16 mouse cellular contexts compared by ENCODE assay signal in the genomic region with DNA sequence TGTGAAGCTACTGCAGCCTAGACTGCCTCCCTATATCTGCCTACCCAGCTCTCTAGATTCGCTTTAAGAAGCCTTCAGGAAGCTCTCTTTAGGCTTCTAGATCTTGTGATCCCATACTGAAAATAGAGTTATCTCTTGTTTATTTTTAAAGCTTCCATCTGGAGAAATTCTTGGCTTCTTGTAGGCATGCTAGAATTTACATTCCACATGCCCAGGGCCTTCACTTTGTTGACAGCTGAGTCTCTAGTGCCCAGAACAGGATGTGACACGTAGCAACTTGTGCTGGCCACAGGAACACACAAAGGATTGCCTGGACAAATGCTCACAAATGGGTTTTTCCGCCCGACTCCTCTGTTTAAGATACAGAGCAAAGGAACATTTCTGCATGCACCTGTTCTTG. TPM values are rescaled to one million over a fixed set of nuclear protein-coding genes. Genes with fewer than 3 reads are reported as not detected.
DNase-seq lines count a peak whose midpoint lies in the region; ATAC-seq and TF ChIP-seq lines count a peak whose summit lies in the region.
"Had no signal": no experiment of that assay in that cellular context is flagged by ENCODE, and none has a peak within 500 bp of the region (broad histone marks: within the 10 kb centered on the region; RNA-seq: fewer than 3 reads in every experiment).

No protein-coding gene starts in this region.

- H3K36me3 ChIP-seq in heart, adult 2 months (ENCODE audit: control insufficient read depth, insufficient read depth, low read length) = peaks cover 2% of the 10 kb centered on the region; the same call in 1 of the 2 replicates
- peaks cover 8% of the 10 kb centered on the region; the same call in 1 of the 2 replicates for H3K36me3 ChIP-seq in lung, postnatal 0 days (ENCODE audit: insufficient read depth, low read length)
- H3K36me3 ChIP-seq in midbrain, embryonic 11.5 days (ENCODE audit: control insufficient read depth, insufficient read depth, low read length) = peaks cover 5% of the 10 kb centered on the region; the same call in 1 of the 2 replicates

- 0 out of 2 replicates have a peak, but pooled peaks cover 2% of the 10 kb centered on the region for H3K9me3 ChIP-seq in lung, postnatal 0 days (ENCODE audit: low read length)
- peaks cover 2% of the 10 kb centered on the region; the same call in 1 of the 2 replicates for H3K9me3 ChIP-seq in midbrain, embryonic 11.5 days (ENCODE audit: control insufficient read depth, low read length)
- H3K9me3 ChIP-seq: neural tube, embryonic 13.5 days had no signal

- H3K9ac ChIP-seq in heart, adult 2 months (ENCODE audit: low read depth, low read length) = no peak overlapping the region
- H3K9ac ChIP-seq in lung, postnatal 0 days (replicated peaks; ENCODE audit: low read depth) = no peak overlapping the region
- H3K9ac ChIP-seq in midbrain, embryonic 11.5 days (ENCODE audit: low read length) = no peak overlapping the region
- H3K9ac ChIP-seq: liver, embryonic 12.5 days; neural tube, embryonic 13.5 days had no signal

- H3K4me1 ChIP-seq in heart, adult 2 months (ENCODE audit: control insufficient read depth, insufficient read depth, low read length) = no peaks in the 10 kb centered on the region; the same call in 1 of the 2 replicates
- H3K4me1 ChIP-seq in lung, postnatal 0 days (ENCODE audit: insufficient read depth, low read depth, low read length) = peaks cover 6% of the 10 kb centered on the region; the same call in 1 of the 2 replicates
- no peaks in the 10 kb centered on the region for H3K4me1 ChIP-seq in midbrain, embryonic 11.5 days (ENCODE audit: control insufficient read depth, insufficient read depth, low read length)
- H3K4me1 ChIP-seq: liver, embryonic 12.5 days; neural tube, embryonic 13.5 days had no signal

- no peak for TF ChIP-seq POLR2A in heart, adult 2 months (IDR thresholded peaks at IDR 0.05; ENCODE audit: insufficient read depth, low read depth, low read length)

- intact Hi-C loops in heart, adult 2 months (cut with DNase I) = no loop called here
- intact Hi-C loops in heart, postnatal 36 days (cut with DNase I) = no loop called here

- no peak overlapping the region for H3K27ac ChIP-seq in heart, adult 2 months
- 0 out of 2 replicates have a peak overlapping the region, but pooled peaks have one; percentile 16 for H3K27ac ChIP-seq in lung, postnatal 0 days (ENCODE audit: low read length)
- no peak overlapping the region for H3K27ac ChIP-seq in midbrain, embryonic 11.5 days (ENCODE audit: low read depth, low read length)
- H3K27ac ChIP-seq: liver, embryonic 12.5 days; neural tube, embryonic 13.5 days had no signal

- peak; percentile 70 for ATAC-seq in lung, postnatal 0 days
- ATAC-seq in midbrain, embryonic 11.5 days (ENCODE audit: low FRiP score) = no peak
- ATAC-seq: liver, embryonic 12.5 days had no signal

- no peak for DNase-seq in heart, adult 2 months
- DNase-seq in heart, postnatal 36 days = no peak
- DNase-seq in 3T3-L1 (ENCODE audit: low read depth, low spot score) = peak; percentile 20
- DNase-seq in brain, adult 2 months (ENCODE audit: low read depth, low spot score) = peak; percentile 61
- DNase-seq in lung, postnatal 0 days (ENCODE audit: low spot score) = peak; percentile 63
- no peak for DNase-seq in adrenal gland, adult 2 months
- DNase-seq in midbrain, embryonic 11.5 days (ENCODE audit: low spot score, missing footprints) = no peak
- DNase-seq: cerebellum, adult 8-10 months; gastrocnemius, postnatal 36 days; kidney, adult 8-10 months; right cerebral cortex, postnatal 4 days; thymus, adult 2 months had no signal

- H3K79me2 ChIP-seq in heart, adult 2 months (replicated peaks; ENCODE audit: control insufficient read depth, insufficient read depth, low read length) = no peaks in the 10 kb centered on the region

- H3K4me2 ChIP-seq in lung, postnatal 0 days (replicated peaks; ENCODE audit: low read depth, low read length) = no peak overlapping the region
- H3K4me2 ChIP-seq in midbrain, embryonic 11.5 days = no peak overlapping the region
- H3K4me2 ChIP-seq: liver, embryonic 12.5 days; neural tube, embryonic 13.5 days had no signal

- H3K27me3 ChIP-seq in heart, adult 2 months (ENCODE audit: control insufficient read depth, insufficient read depth, low read length) = no peaks in the 10 kb centered on the region
- no peaks in the 10 kb centered on the region for H3K27me3 ChIP-seq in lung, postnatal 0 days (replicated peaks; ENCODE audit: insufficient read depth, low read length)
- no peaks in the 10 kb centered on the region for H3K27me3 ChIP-seq in midbrain, embryonic 11.5 days (ENCODE audit: control insufficient read depth, insufficient read depth, low read length)
- H3K27me3 ChIP-seq: CH12.LX; liver, embryonic 12.5 days; megakaryocyte, embryonic 14.5 days; neural tube, embryonic 13.5 days had no signal

- no peak overlapping the region for H3K4me3 ChIP-seq in heart, adult 2 months
- no peak overlapping the region for H3K4me3 ChIP-seq in lung, postnatal 0 days (ENCODE audit: low read depth, low read length)
- H3K4me3 ChIP-seq in midbrain, embryonic 11.5 days (ENCODE audit: low read depth, low read length) = no peak overlapping the region
- H3K4me3 ChIP-seq: liver, embryonic 12.5 days; megakaryocyte, embryonic 14.5 days; neural tube, embryonic 13.5 days had no signal

- no peak for TF ChIP-seq CTCF in heart, adult 2 months (IDR thresholded peaks at IDR 0.05)
- TF ChIP-seq CTCF in lung, postnatal 0 days (IDR thresholded peaks at IDR 0.05) = no peak

- WGBS in heart, adult 2 months = 22% methylated on average over 4 of the region's 4 CpGs
- WGBS in lung, postnatal 0 days = 42% methylated on average over 4 of the region's 4 CpGs
- 79% methylated on average over 4 of the region's 4 CpGs for WGBS in midbrain, embryonic 11.5 days

- peak; percentile 42; the same call in 1 of the 2 replicates for TF ChIP-seq EP300 in heart, adult 2 months (IDR thresholded peaks at IDR 0.05; ENCODE audit: insufficient read depth, low read depth, low read length)
- peak; percentile 55; the same call in 1 of the 2 replicates for TF ChIP-seq EP300 in lung, postnatal 0 days (IDR thresholded peaks at IDR 0.05)

RNA-seq across cellular contexts. Expression of a gene that starts 29.1 kb away (rescaled TPM):
- total RNA-seq in heart, adult 2 months (2021) = 10 to 100 TPM; 21.3 to 23.6 TPM
- polyA plus RNA-seq in heart, adult 2 months (2012; rRNA removed) = 13.5 and 25.8 TPM in 2 replicates
- 10 to 100 TPM; 25.5 TPM for total RNA-seq in heart, postnatal 36 days (2021)
- 10.7 and 12.2 TPM in 2 replicates for polyA plus RNA-seq in lung, postnatal 0 days (2015; fragmentation: Nextera tagmentation; extraction: Ambion mirVana)
- total RNA-seq in adrenal gland, adult 2 months (2021) = 10 to 100 TPM; 51.8 to 56.7 TPM
- 4.2 and 5.3 TPM in 2 replicates for polyA plus RNA-seq in adrenal gland, adult 2 months (2012; rRNA removed)
- 7.8 and 8.0 TPM in 2 replicates for polyA plus RNA-seq in midbrain, embryonic 11.5 days (2014; fragmentation: Nextera tagmentation; extraction: Ambion mirVana)

Comparison
In these comparisons a context has a peak if more than half of its experiments do, and no peak if none do; other contexts are left out.
1. DNase-seq: peak in 3T3-L1 (single experiment), brain, adult 2 months (single experiment) and lung, postnatal 0 days (single experiment); none in heart, adult 2 months (0 of 2), heart, postnatal 36 days (0 of 2), adrenal gland, adult 2 months (single experiment) and midbrain, embryonic 11.5 days (single experiment).